Mouse (Mus musculus): ENCODE data around the gene Pars2. TPM values are rescaled to one million over a fixed set of nuclear protein-coding genes. Genes with fewer than 3 reads are reported as not detected.

Gene Pars2
- polyA plus RNA-seq (2017; shearing (Covaris generic)) = 13.8 TPM

GRCm38 (mm10) chr4:106650833-106651527 lies at the start of gene Pars2:
Gene Pars2 (plus strand): TSS chr4:106651069.

GRCm38 (mm10) chr4:106617056-106617455 lies 33.8 kb upstream of the Pars2 start, which contains the start of gene Lexm:
Gene Lexm (minus strand): TSS chr4:106617241.

GRCm38 (mm10) chr4:106622030-106622493 lies 28.8 kb upstream of the Pars2 start, which contains the start of gene Ttc22:
Gene Ttc22 (plus strand): TSS chr4:106622432.

GRCm38 (mm10) chr4:106678442-106679118 lies 27.7 kb downstream of the Pars2 start, which contains the start of gene Ttc4:
Gene Ttc4 (minus strand): TSS chr4:106678944.

Other genes starting within 250 kb of the Pars2 start
- gene Pcsk9, start 186.7 kb upstream of the Pars2 start, polyA plus RNA-seq (2017; shearing (Covaris generic)) = not detected
- not detected for gene Bsnd, start 158.8 kb upstream of the Pars2 start, polyA plus RNA-seq (2017; shearing (Covaris generic))
- 3.8 TPM for gene Dhcr24, start 90.0 kb upstream of the Pars2 start, polyA plus RNA-seq (2017; shearing (Covaris generic))
- 0.11 TPM for gene Lexm, start 33.8 kb upstream of the Pars2 start, polyA plus RNA-seq (2017; shearing (Covaris generic))
- not detected for gene Ttc22, start 28.6 kb upstream of the Pars2 start, polyA plus RNA-seq (2017; shearing (Covaris generic))
- 76.9 TPM for gene Ttc4, start 27.9 kb downstream of the Pars2 start, polyA plus RNA-seq (2017; shearing (Covaris generic))
- not detected for gene Mroh7, start 79.9 kb downstream of the Pars2 start, polyA plus RNA-seq (2017; shearing (Covaris generic))
- not detected for gene Fam151a, start 82.8 kb downstream of the Pars2 start, polyA plus RNA-seq (2017; shearing (Covaris generic))
- gene Acot11, start 153.9 kb downstream of the Pars2 start, polyA plus RNA-seq (2017; shearing (Covaris generic)) = 6.0 TPM